Mouse (Mus musculus): ENCODE results near the gene Chd6. TPM values are rescaled to one million over a fixed set of nuclear protein-coding genes. Genes with fewer than 3 reads are reported as not detected.

Gene Chd6
- polyA plus RNA-seq, 1 experiment from 2014 or later, result 33.3 TPM

GRCm38 (mm10) chr2:160954541-160954940, 154.3 kb downstream of the Chd6 start:
- no peaks in the 10 kb centered on the region for H3K27me3 ChIP-seq (ENCODE audit: control insufficient read depth, insufficient read depth, low read length)
- H3K9me3 ChIP-seq (replicated peaks; ENCODE audit: control insufficient read depth, low read length), result no peaks in the 10 kb centered on the region
- WGBS, result 86% methylated on average over 3 of the region's 3 CpGs
- H3K4me2 ChIP-seq (ENCODE audit: low read depth, low read length), result no peak overlapping the region
- DNase-seq (ENCODE audit: low spot score) (no peak), ATAC-seq (replicated peaks; ENCODE audit: insufficient number of reproducible peaks, low FRiP score, low TSS enrichment, low read depth) (no peak)
- H3K36me3 ChIP-seq (replicated peaks; ENCODE audit: control insufficient read depth, insufficient read depth, low read depth, low read length), result peaks cover 10% of the 10 kb centered on the region
- no peak overlapping the region for H3K9ac ChIP-seq (replicated peaks; ENCODE audit: low read length)
- H3K4me3 ChIP-seq (ENCODE audit: low read depth, low read length), result no peak overlapping the region
- no peaks in the 10 kb centered on the region for H3K4me1 ChIP-seq (ENCODE audit: control insufficient read depth, insufficient read depth, low read length)
- H3K27ac ChIP-seq (replicated peaks; ENCODE audit: low read depth, low read length), result no peak overlapping the region

GRCm38 (mm10) chr2:160953131-160953873, 155.6 kb downstream of the Chd6 start:
- Histone ChIP-seq H3K27me3 (ENCODE audit: control insufficient read depth, insufficient read depth, low read length) (no peaks in the 10 kb centered on the region), H3K4me1 (ENCODE audit: control insufficient read depth, insufficient read depth, low read length) (no peaks in the 10 kb centered on the region), H3K27ac (replicated peaks; ENCODE audit: low read depth, low read length) (no peak overlapping the region), H3K4me3 (ENCODE audit: low read depth, low read length) (no peak overlapping the region), H3K9me3 (replicated peaks; ENCODE audit: control insufficient read depth, low read length) (no peaks in the 10 kb centered on the region), H3K9ac (replicated peaks; ENCODE audit: low read length) (no peak overlapping the region), H3K4me2 (ENCODE audit: low read depth, low read length) (no peak overlapping the region), H3K36me3 (replicated peaks; ENCODE audit: control insufficient read depth, insufficient read depth, low read depth, low read length) (peaks cover 13% of the 10 kb centered on the region)
- ATAC-seq (replicated peaks; ENCODE audit: insufficient number of reproducible peaks, low FRiP score, low TSS enrichment, low read depth), result no peak
- DNase-seq (ENCODE audit: low spot score), result no peak
- 85% methylated on average over 7 of the region's 7 CpGs for WGBS

DNA sequence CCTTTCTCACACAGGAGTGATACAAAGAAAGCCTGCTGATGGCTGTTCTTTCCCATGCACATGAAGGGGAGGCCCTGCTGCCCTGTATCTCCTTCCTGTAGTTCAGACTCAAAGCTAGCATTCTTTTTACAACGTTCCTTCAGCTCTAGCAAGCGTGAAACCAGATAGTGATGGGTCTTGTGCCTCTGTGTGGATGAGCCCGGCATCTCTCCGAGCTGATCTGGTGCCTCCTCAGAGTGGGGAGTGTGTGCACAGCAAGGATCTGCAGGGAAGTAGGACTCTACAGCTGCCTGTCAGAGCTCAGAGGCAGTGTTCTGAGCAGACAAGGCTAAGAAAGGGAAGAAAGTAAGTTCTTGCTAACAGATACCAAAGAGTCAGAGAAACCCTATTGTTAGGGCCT, 157.3 kb downstream of the Chd6 start:
- no peaks in the 10 kb centered on the region for H3K9me3 ChIP-seq (replicated peaks; ENCODE audit: control insufficient read depth, low read length)
- no peaks in the 10 kb centered on the region for H3K4me1 ChIP-seq (ENCODE audit: control insufficient read depth, insufficient read depth, low read length)
- no peak for DNase-seq (ENCODE audit: low spot score)
- H3K36me3 ChIP-seq (replicated peaks; ENCODE audit: control insufficient read depth, insufficient read depth, low read depth, low read length), result peaks cover 13% of the 10 kb centered on the region
- WGBS, result 88% methylated on average over 4 of the region's 4 CpGs
- no peak for ATAC-seq (replicated peaks; ENCODE audit: insufficient number of reproducible peaks, low FRiP score, low TSS enrichment, low read depth)
- H3K27me3 ChIP-seq (ENCODE audit: control insufficient read depth, insufficient read depth, low read length), result no peaks in the 10 kb centered on the region
- no peak overlapping the region for H3K9ac ChIP-seq (replicated peaks; ENCODE audit: low read length)
- no peak overlapping the region for H3K27ac ChIP-seq (replicated peaks; ENCODE audit: low read depth, low read length)
- H3K4me3 ChIP-seq (ENCODE audit: low read depth, low read length), result no peak overlapping the region
- H3K4me2 ChIP-seq (ENCODE audit: low read depth, low read length), result no peak overlapping the region

- H3K9me3 ChIP-seq (replicated peaks; ENCODE audit: control insufficient read depth, low read length), result no peaks in the 10 kb centered on the region
- H3K36me3 ChIP-seq (replicated peaks; ENCODE audit: control insufficient read depth, insufficient read depth, low read depth, low read length), result no peaks in the 10 kb centered on the region; the same call in 1 of the 2 replicates
- 61% methylated on average over 3 of the region's 3 CpGs for WGBS
- H3K4me3 ChIP-seq (ENCODE audit: low read depth, low read length), result no peak overlapping the region
- no peaks in the 10 kb centered on the region for H3K4me1 ChIP-seq (ENCODE audit: control insufficient read depth, insufficient read depth, low read length)
- no peak overlapping the region for H3K4me2 ChIP-seq (ENCODE audit: low read depth, low read length)
- H3K27me3 ChIP-seq (ENCODE audit: control insufficient read depth, insufficient read depth, low read length), result no peaks in the 10 kb centered on the region
- ATAC-seq (replicated peaks; ENCODE audit: insufficient number of reproducible peaks, low FRiP score, low TSS enrichment, low read depth), result peak; percentile 42; the same call in 1 of the 2 replicates
- peak; percentile 15 for DNase-seq (ENCODE audit: low spot score)
- no peak overlapping the region for H3K9ac ChIP-seq (replicated peaks; ENCODE audit: low read length)
- H3K27ac ChIP-seq (replicated peaks; ENCODE audit: low read depth, low read length), result no peak overlapping the region
Measured at GRCm38 (mm10) chr2:160942443-160942842, 166.4 kb downstream of the Chd6 start.

DNA sequence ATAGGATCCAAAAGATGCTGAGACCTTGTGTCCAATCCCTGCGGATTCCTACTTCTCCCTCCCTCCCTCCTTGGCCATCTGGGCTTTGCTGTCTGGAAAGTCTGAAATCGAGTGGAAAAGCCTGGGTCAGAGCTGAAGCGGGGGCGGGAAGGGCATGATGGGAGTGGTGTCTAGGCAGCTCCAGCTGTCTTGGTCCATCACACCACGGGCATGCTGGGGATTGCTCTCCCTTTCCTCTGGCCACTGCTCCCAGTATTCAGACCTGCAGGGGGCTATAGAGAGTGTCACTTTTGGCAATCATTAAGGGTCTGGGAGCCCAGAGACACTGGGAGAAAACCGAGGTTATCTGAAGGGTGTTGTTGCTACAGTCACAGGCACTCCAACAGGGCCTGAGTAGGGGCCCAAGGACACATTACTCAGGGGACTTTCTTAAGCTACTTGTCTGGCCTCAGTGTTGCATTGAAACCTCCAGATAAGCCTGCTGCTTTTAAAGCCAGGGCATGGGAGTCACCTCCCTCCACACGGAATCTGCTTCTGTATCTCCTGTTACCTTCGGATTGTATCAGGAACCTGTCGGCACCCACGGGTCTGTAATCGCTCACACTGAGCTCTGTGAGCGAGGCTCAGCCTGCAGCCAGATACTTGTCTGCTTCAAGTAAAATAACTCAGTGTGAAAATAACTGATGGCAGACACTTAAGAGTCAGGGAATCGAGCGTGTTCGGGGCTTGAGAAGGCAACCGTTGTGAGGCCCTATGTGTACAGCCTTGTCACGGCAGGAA, 167.8 kb downstream of the Chd6 start:
- Histone ChIP-seq H3K4me1 (ENCODE audit: control insufficient read depth, insufficient read depth, low read length) (no peaks in the 10 kb centered on the region), H3K27me3 (ENCODE audit: control insufficient read depth, insufficient read depth, low read length) (no peaks in the 10 kb centered on the region), H3K4me2 (ENCODE audit: low read depth, low read length) (no peak overlapping the region), H3K4me3 (ENCODE audit: low read depth, low read length) (no peak overlapping the region), H3K9ac (replicated peaks; ENCODE audit: low read length) (no peak overlapping the region), H3K27ac (replicated peaks; ENCODE audit: low read depth, low read length) (no peak overlapping the region), H3K36me3 (replicated peaks; ENCODE audit: control insufficient read depth, insufficient read depth, low read depth, low read length) (no peaks in the 10 kb centered on the region; the same call in 1 of the 2 replicates), H3K9me3 (replicated peaks; ENCODE audit: control insufficient read depth, low read length) (no peaks in the 10 kb centered on the region)
- ATAC-seq (replicated peaks; ENCODE audit: insufficient number of reproducible peaks, low FRiP score, low TSS enrichment, low read depth) (no peak), DNase-seq (ENCODE audit: low spot score) (no peak)
- WGBS, result 71% methylated on average over 17 of the region's 17 CpGs

GRCm38 (mm10) chr2:160934451-160934850, 174.4 kb downstream of the Chd6 start:
- ATAC-seq (replicated peaks; ENCODE audit: insufficient number of reproducible peaks, low FRiP score, low TSS enrichment, low read depth), result no peak
- H3K9me3 ChIP-seq (replicated peaks; ENCODE audit: control insufficient read depth, low read length), result no peaks in the 10 kb centered on the region
- no peaks in the 10 kb centered on the region for H3K36me3 ChIP-seq (replicated peaks; ENCODE audit: control insufficient read depth, insufficient read depth, low read depth, low read length)
- no peaks in the 10 kb centered on the region for H3K27me3 ChIP-seq (ENCODE audit: control insufficient read depth, insufficient read depth, low read length)
- H3K9ac ChIP-seq (replicated peaks; ENCODE audit: low read length), result no peak overlapping the region
- 88% methylated on average over 4 of the region's 4 CpGs for WGBS
- 0 out of 2 replicates have a peak, but pooled peaks cover 2% of the 10 kb centered on the region for H3K4me1 ChIP-seq (ENCODE audit: control insufficient read depth, insufficient read depth, low read length)
- DNase-seq (ENCODE audit: low spot score), result no peak
- no peak overlapping the region for H3K4me2 ChIP-seq (ENCODE audit: low read depth, low read length)
- H3K27ac ChIP-seq (replicated peaks; ENCODE audit: low read depth, low read length), result no peak overlapping the region
- no peak overlapping the region for H3K4me3 ChIP-seq (ENCODE audit: low read depth, low read length)

- no peak for ATAC-seq (replicated peaks; ENCODE audit: insufficient number of reproducible peaks, low FRiP score, low TSS enrichment, low read depth)
- Histone ChIP-seq H3K27me3 (ENCODE audit: control insufficient read depth, insufficient read depth, low read length) (no peaks in the 10 kb centered on the region), H3K4me1 (ENCODE audit: control insufficient read depth, insufficient read depth, low read length) (0 out of 2 replicates have a peak, but pooled peaks cover 2% of the 10 kb centered on the region), H3K4me2 (ENCODE audit: low read depth, low read length) (no peak overlapping the region), H3K4me3 (ENCODE audit: low read depth, low read length) (no peak overlapping the region), H3K27ac (replicated peaks; ENCODE audit: low read depth, low read length) (no peak overlapping the region), H3K36me3 (replicated peaks; ENCODE audit: control insufficient read depth, insufficient read depth, low read depth, low read length) (no peaks in the 10 kb centered on the region), H3K9ac (replicated peaks; ENCODE audit: low read length) (no peak overlapping the region), H3K9me3 (replicated peaks; ENCODE audit: control insufficient read depth, low read length) (no peaks in the 10 kb centered on the region)
- no peak for DNase-seq (ENCODE audit: low spot score)
- 63% methylated on average over 5 of the region's 5 CpGs for WGBS
Measured at GRCm38 (mm10) chr2:160933890-160934289, 175.0 kb downstream of the Chd6 start.

DNA sequence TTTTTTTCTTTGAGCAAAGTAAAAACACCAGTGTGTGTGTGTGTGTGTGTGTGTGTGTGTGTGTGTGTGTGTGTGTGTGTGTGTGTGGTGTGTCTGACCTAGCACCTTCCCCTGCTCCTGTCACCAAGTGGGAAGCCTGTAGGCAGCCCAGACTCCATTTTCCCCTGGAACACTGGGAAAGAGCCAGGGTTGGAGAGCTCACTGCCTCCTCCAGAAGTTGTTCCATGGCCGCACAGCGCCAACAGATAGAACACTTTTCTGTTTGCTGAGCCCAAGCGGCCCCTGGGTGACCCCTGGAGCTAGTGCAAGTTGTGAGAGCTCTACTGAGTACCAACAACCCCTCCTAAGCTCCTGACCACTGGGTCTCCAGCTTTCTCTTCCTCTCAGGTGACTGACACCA, 175.9 kb downstream of the Chd6 start:
- Histone ChIP-seq H3K9me3 (replicated peaks; ENCODE audit: control insufficient read depth, low read length) (no peaks in the 10 kb centered on the region), H3K4me2 (ENCODE audit: low read depth, low read length) (no peak overlapping the region), H3K27me3 (ENCODE audit: control insufficient read depth, insufficient read depth, low read length) (no peaks in the 10 kb centered on the region), H3K9ac (replicated peaks; ENCODE audit: low read length) (no peak overlapping the region), H3K27ac (replicated peaks; ENCODE audit: low read depth, low read length) (0 out of 2 replicates have a peak overlapping the region, but pooled peaks have one; percentile 54), H3K4me3 (ENCODE audit: low read depth, low read length) (no peak overlapping the region), H3K36me3 (replicated peaks; ENCODE audit: control insufficient read depth, insufficient read depth, low read depth, low read length) (no peaks in the 10 kb centered on the region), H3K4me1 (ENCODE audit: control insufficient read depth, insufficient read depth, low read length) (0 out of 2 replicates have a peak, but pooled peaks cover 2% of the 10 kb centered on the region)
- ATAC-seq (replicated peaks; ENCODE audit: insufficient number of reproducible peaks, low FRiP score, low TSS enrichment, low read depth), result no peak
- no peak for DNase-seq (ENCODE audit: low spot score)
- WGBS, result 54% methylated on average over 3 of the region's 3 CpGs

Data from embryonic facial prominence, embryonic 11.5 days (tissue).